Mouse (Mus musculus) CH12.LX (cell line): ENCODE data around the gene Hoxa10. TPM values are rescaled to one million over a fixed set of nuclear protein-coding genes. Genes with fewer than 3 reads are reported as not detected.

Experiments
- DNase-seq: peaks from one replicate; pipeline ENCODE4 v3.0.0-alpha.2; 2013; ENCODE audit errors: extremely low read depth
- H3K27ac ChIP-seq: 2 replicates; pipeline ENCODE4 v1.5.1; 2012; ENCODE audit warnings: low read depth, mild to moderate bottlenecking, control low read depth, moderate library complexity; ENCODE audit not compliant: insufficient read depth
- H3K27me3 ChIP-seq: replicated peaks from 2 replicates; pipeline ENCODE3; 2012; ENCODE audit warnings: inconsistent platforms
- H3K36me3 ChIP-seq, 2 experiments: replicated peaks in 1 of 2; 2 replicates each; pipeline versions ENCODE3 to v1.6.1; 2012; ENCODE audit warnings: inconsistent platforms in 1 of 2, low read length in 1 of 2, mild to moderate bottlenecking in 1 of 2, mixed read lengths in 1 of 2, moderate library complexity in 1 of 2; ENCODE audit not compliant: control insufficient read depth in 1 of 2, insufficient read depth in 1 of 2
- H3K4me1 ChIP-seq, 2 experiments: 2 replicates each; pipeline ENCODE4 v1.6.1; 2012; ENCODE audit warnings: inconsistent platforms in 1 of 2, moderate library complexity in 1 of 2; ENCODE audit not compliant: insufficient read depth in 2 of 2, control insufficient read depth in 1 of 2
- H3K4me2 ChIP-seq: 2 replicates; pipeline ENCODE4 v1.6.1; 2012; ENCODE audit warnings: low read depth, mild to moderate bottlenecking, control low read depth; ENCODE audit not compliant: poor library complexity, insufficient read depth, severe bottlenecking
- H3K4me3 ChIP-seq, 3 experiments: fragments of 150-350 bp in 1 of 3; sonication (generic) in 1 of 3; replicated peaks in 1 of 3; 2 replicates each; pipeline versions ENCODE3 to v1.5.1; 2011 to 2012; ENCODE audit warnings: low read depth in 2 of 3, low read length in 2 of 3, mild to moderate bottlenecking in 2 of 3, moderate library complexity in 2 of 3, control low read depth in 1 of 3, improper control_type of control experiment in 1 of 3, inconsistent platforms in 1 of 3, mixed read lengths in 1 of 3; ENCODE audit not compliant: poor library complexity in 1 of 3
- H3K79me2 ChIP-seq: replicated peaks from 2 replicates; pipeline ENCODE4 v1.6.1; 2012; ENCODE audit warnings: mild to moderate bottlenecking, moderate library complexity; ENCODE audit not compliant: control insufficient read depth, poor library complexity, insufficient read depth, severe bottlenecking; ENCODE audit errors: extremely low read depth
- H3K9ac ChIP-seq: 2 replicates; pipeline ENCODE4 v1.6.1; 2012; ENCODE audit warnings: low read depth, mild to moderate bottlenecking, control low read depth, moderate library complexity; ENCODE audit not compliant: insufficient read depth
- H3K9me3 ChIP-seq: replicated peaks from 2 replicates; pipeline ENCODE3; 2012; ENCODE audit warnings: low read length, inconsistent platforms, mixed read lengths
- CHD1 ChIP-seq: IDR thresholded peaks from 2 replicates; pipeline ENCODE4 v1.6.1; 2012; ENCODE audit warnings: low read depth, low read length, improper control_type of control experiment, inconsistent platforms
- ELF1 ChIP-seq: IDR thresholded peaks from 2 replicates; pipeline ENCODE4 v1.6.1; 2014; ENCODE audit warnings: low read depth, mild to moderate bottlenecking, inconsistent platforms, low read length, improper control_type of control experiment
- ETS1 ChIP-seq: conservative IDR thresholded peaks from 2 replicates; pipeline ENCODE4 v1.6.1; 2012; ENCODE audit warnings: low read depth, mild to moderate bottlenecking, inconsistent platforms, low read length, improper control_type of control experiment, moderate library complexity
- GABPA ChIP-seq: IDR thresholded peaks from 2 replicates; pipeline ENCODE4 v1.6.1; 2012; ENCODE audit warnings: low read depth, low read length, improper control_type of control experiment, inconsistent platforms; ENCODE audit not compliant: insufficient replicate concordance
- MAFK ChIP-seq: IDR thresholded peaks from 2 replicates; pipeline ENCODE4 v1.6.1; 2011; ENCODE audit warnings: low read length, improper control_type of control experiment; ENCODE audit not compliant: insufficient replicate concordance
- MAX ChIP-seq: IDR thresholded peaks from 2 replicates; pipeline ENCODE4 v1.6.1; 2011; ENCODE audit warnings: low read length, improper control_type of control experiment
- MEF2A ChIP-seq: IDR thresholded peaks from 2 replicates; pipeline ENCODE4 v1.6.1; 2014; ENCODE audit warnings: low read depth, mild to moderate bottlenecking, inconsistent platforms, low read length, improper control_type of control experiment, borderline replicate concordance
- MXI1 ChIP-seq: IDR thresholded peaks from 2 replicates; pipeline ENCODE4 v1.6.1; 2011; ENCODE audit warnings: mild to moderate bottlenecking, low read depth, low read length, improper control_type of control experiment
- MYC ChIP-seq: IDR thresholded peaks from 2 replicates; pipeline ENCODE4 v1.6.1; 2011; ENCODE audit warnings: low read depth, mild to moderate bottlenecking, improper control_type of control experiment, low read length
- NELFE ChIP-seq: IDR thresholded peaks from 2 replicates; pipeline ENCODE4 v1.6.1; 2011; ENCODE audit warnings: low read depth, low read length, improper control_type of control experiment
- NRF1 ChIP-seq: IDR thresholded peaks from 2 replicates; pipeline ENCODE4 v1.6.1; 2014; ENCODE audit warnings: low read depth, mild to moderate bottlenecking, inconsistent platforms, low read length, improper control_type of control experiment, moderate library complexity
- PAX5 ChIP-seq: IDR thresholded peaks from 2 replicates; pipeline ENCODE4 v1.6.1; 2012; ENCODE audit warnings: low read length, inconsistent platforms, mixed read lengths
- POLR2AphosphoS2 ChIP-seq: IDR thresholded peaks from 2 replicates; pipeline ENCODE4 v1.6.1; 2011; ENCODE audit warnings: low read depth, low read length, improper control_type of control experiment
- RAD21 ChIP-seq: IDR thresholded peaks from 2 replicates; pipeline ENCODE4 v1.6.1; 2011; ENCODE audit warnings: low read depth, mild to moderate bottlenecking, low read length, improper control_type of control experiment, moderate library complexity
- RCOR1 ChIP-seq: conservative IDR thresholded peaks from 2 replicates; pipeline ENCODE4 v1.6.1; 2012; ENCODE audit warnings: low read depth, mild to moderate bottlenecking, inconsistent platforms, low read length, improper control_type of control experiment
- TCF12 ChIP-seq: IDR thresholded peaks from 2 replicates; pipeline ENCODE4 v1.6.1; 2014; ENCODE audit warnings: low read depth, mild to moderate bottlenecking, inconsistent platforms, low read length, improper control_type of control experiment
- UBTF ChIP-seq: IDR thresholded peaks from 2 replicates; pipeline ENCODE4 v1.6.1; 2012; ENCODE audit warnings: low read depth, mild to moderate bottlenecking, inconsistent platforms, low read length, improper control_type of control experiment, moderate library complexity
- ZC3H11A ChIP-seq: IDR thresholded peaks from 2 replicates; pipeline ENCODE4 v1.6.1; 2012; ENCODE audit warnings: low read depth, mild to moderate bottlenecking, inconsistent platforms, low read length, improper control_type of control experiment
- ZKSCAN1 ChIP-seq: IDR thresholded peaks from 2 replicates; pipeline ENCODE4 v1.6.1; 2012; ENCODE audit warnings: low read depth, inconsistent platforms, low read length, improper control_type of control experiment, borderline replicate concordance
- ZMIZ1 ChIP-seq: IDR thresholded peaks from 2 replicates; pipeline ENCODE4 v1.6.1; 2012; ENCODE audit warnings: low read depth, mild to moderate bottlenecking, inconsistent platforms, low read length, improper control_type of control experiment
- dilution Hi-C: fragments of 300-500 bp; cut with MboI; formaldehyde crosslinking; loops from 2 replicates; pipeline ENCODE4 v1.14.3; 2020; ENCODE audit warnings: low sequenced_read_pairs; ENCODE audit not compliant: extremely low pct_unique_long_range_greater_than_20kb, extremely low pct_ligation_motif_present
- in situ Hi-C: fragments of 300-500 bp; cut with MboI; formaldehyde crosslinking; loops from 3 replicates; pipeline ENCODE4 v1.14.3; 2019; ENCODE audit warnings: low sequenced_read_pairs, low pct_ligation_motif_present, low pct_unique_long_range_greater_than_20kb, mixed read lengths
- polyA plus RNA-seq: library from polyadenylated mRNA; unstranded; fragments of >175 nt; gene quantifications from 2 replicates; pipeline ENCODE4 v1.2.1, GENCODE M21; 2012; ENCODE audit warnings: low read depth; ENCODE audit not compliant: insufficient read length
- total RNA-seq, 2 experiments: library from RNA; depleted of rRNA; stranded (reverse); fragments of 300-350 nt in 1 of 2; fragments of >200 nt in 1 of 2; gene quantifications; 2 replicates each; pipeline ENCODE4 v1.2.3; 2012 to 2014

The Hoxa10 gene
- total and polyA plus RNA-seq, 3 experiments: 5.2 to 14.5 (median 14.3) TPM

- Histone ChIP-seq H3K4me2 (no peak overlapping the region), H3K79me2 (no peaks in the 10 kb centered on the region), H3K4me3 (no peak overlapping the region), H3K27ac (no peak overlapping the region), H3K27me3 (peaks cover 2% of the 10 kb centered on the region), H3K36me3 (no peaks in the 10 kb centered on the region), H3K9me3 (peaks cover 22% of the 10 kb centered on the region), H3K4me1 (peaks cover 4 to 16% of the 10 kb centered on the region in 2 experiments; a peak in 2 of 4 replicates), H3K9ac (no peak overlapping the region)
- dilution Hi-C loops (no loop called here), in situ Hi-C loops (loop anchor here (10.0 to 25.0 kb wide), 2 partner anchors 205 to 352 kb away; partner anchors contain the start of gene Skap2)
- TF ChIP-seq RAD21 (no peak), UBTF (no peak), ETS1 (no peak), MYC (no peak), MAX (no peak), TCF12 (no peak), GABPA (no peak), NRF1 (no peak), NELFE (no peak), MXI1 (no peak), POLR2AphosphoS2 (no peak), ELF1 (no peak), ZKSCAN1 (no peak), PAX5 (no peak), MAFK (no peak), CHD1 (no peak), ZC3H11A (no peak), MEF2A (no peak), RCOR1 (no peak), ZMIZ1 (no peak)
- no peak for DNase-seq
These were observed 23.8 kb downstream of the Hoxa10 start for GRCm38 (mm10) chr6:52216691-52217458.
